Mouse (Mus musculus): Measurements from ENCODE around the gene Atp8b2. TPM values are rescaled to one million over a fixed set of nuclear protein-coding genes. Genes with fewer than 3 reads are reported as not detected.

Gene Atp8b2
- total RNA-seq, 2 experiments from 2014 or later: 93.5 to 110 TPM

GRCm38 (mm10) chr3:89962059-89962750, 1.1 kb downstream of the Atp8b2 start:
- intact Hi-C loops (cut with DNase I): loop anchor here (2.0 to 5.0 kb wide), 3 partner anchors 37 to 640 kb away; partner anchors contain the start of genes Efna3 and Hax1
- DNase-seq (ENCODE audit: low spot score in 2 of 2): peak in 1 of 2 experiments; percentile 28

- no peak for DNase-seq (ENCODE audit: low spot score in 2 of 2)
- intact Hi-C loops (cut with DNase I): loop anchor here (2.0 to 5.0 kb wide), 2 partner anchors 91 to 639 kb away; partner anchors contain the start of genes Efna3 and Ubap2l
Measured at GRCm38 (mm10) chr3:89961436-89961835, 1.9 kb downstream of the Atp8b2 start.

GRCm38 (mm10) chr3:89960469-89960868, 2.8 kb downstream of the Atp8b2 start:
- intact Hi-C loops (cut with DNase I): loop anchor here (2.0 to 5.0 kb wide), 2 partner anchors 92 to 638 kb away; partner anchors contain the start of genes Efna3 and Ubap2l
- peak; percentile 96 to 98 for DNase-seq (ENCODE audit: low spot score in 2 of 2)

GRCm38 (mm10) chr3:89959435-89959834, 3.9 kb downstream of the Atp8b2 start:
- peak; percentile 66 to 93 for DNase-seq (ENCODE audit: low spot score in 2 of 2)

GRCm38 (mm10) chr3:89957880-89958279, 5.4 kb downstream of the Atp8b2 start:
- intact Hi-C loops (cut with DNase I): no loop called here
- no peak for DNase-seq (ENCODE audit: low spot score in 2 of 2)

More at GRCm38 (mm10) chr3:89959435-89959834, 3.9 kb downstream of the Atp8b2 start:
- intact Hi-C loops (cut with DNase I): no loop called here

- DNase-seq (ENCODE audit: low spot score in 2 of 2): no peak
- intact Hi-C loops (cut with DNase I): no loop called here
Measured at GRCm38 (mm10) chr3:89956177-89956971, 6.9 kb downstream of the Atp8b2 start.

- intact Hi-C loops (cut with DNase I): loop anchor here (1.0 kb wide), 1 partner anchor 11 kb away; no protein-coding TSS in a partner anchor
- DNase-seq (ENCODE audit: low spot score in 2 of 2): peak; percentile 78 to 84
Measured at GRCm38 (mm10) chr3:89953420-89953819, 9.9 kb downstream of the Atp8b2 start.

GRCm38 (mm10) chr3:89948655-89949054, 14.7 kb downstream of the Atp8b2 start:
- DNase-seq (ENCODE audit: low spot score in 2 of 2): peak; percentile 69 to 93
- intact Hi-C loops (cut with DNase I): no loop called here

- intact Hi-C loops (cut with DNase I): no loop called here
- DNase-seq (ENCODE audit: low spot score in 2 of 2): no peak
Measured at GRCm38 (mm10) chr3:89948021-89948420, 15.3 kb downstream of the Atp8b2 start.

- DNase-seq (ENCODE audit: low spot score in 2 of 2): no peak
- intact Hi-C loops (cut with DNase I): no loop called here
Measured at GRCm38 (mm10) chr3:89945026-89945425, 18.3 kb downstream of the Atp8b2 start.

GRCm38 (mm10) chr3:89942894-89943293, 20.4 kb downstream of the Atp8b2 start:
- no peak for DNase-seq (ENCODE audit: low spot score in 2 of 2)
- intact Hi-C loops (cut with DNase I): no loop called here

GRCm38 (mm10) chr3:89936495-89936894, 26.8 kb downstream of the Atp8b2 start:
- no peak for DNase-seq (ENCODE audit: low spot score in 2 of 2)
- intact Hi-C loops (cut with DNase I): no loop called here

GRCm38 (mm10) chr3:89932925-89933324, 30.4 kb downstream of the Atp8b2 start:
- intact Hi-C loops (cut with DNase I): no loop called here
- no peak for DNase-seq (ENCODE audit: low spot score in 2 of 2)

- DNase-seq (ENCODE audit: low spot score in 2 of 2): no peak
- intact Hi-C loops (cut with DNase I): no loop called here
Measured at GRCm38 (mm10) chr3:89928956-89929355, 34.4 kb downstream of the Atp8b2 start.

- intact Hi-C loops (cut with DNase I): no loop called here
- DNase-seq (ENCODE audit: low spot score in 2 of 2): no peak
Measured at GRCm38 (mm10) chr3:89926440-89926839, 36.9 kb downstream of the Atp8b2 start.

- intact Hi-C loops (cut with DNase I): no loop called here
- DNase-seq (ENCODE audit: low spot score in 2 of 2): no peak
Measured at GRCm38 (mm10) chr3:89920711-89921110, 42.6 kb downstream of the Atp8b2 start.

GRCm38 (mm10) chr3:89917408-89917807, 45.9 kb downstream of the Atp8b2 start:
- intact Hi-C loops (cut with DNase I): no loop called here
- no peak for DNase-seq (ENCODE audit: low spot score in 2 of 2)

GRCm38 (mm10) chr3:89916622-89917021, 46.7 kb downstream of the Atp8b2 start:
- no peak for DNase-seq (ENCODE audit: low spot score in 2 of 2)
- intact Hi-C loops (cut with DNase I): no loop called here

- intact Hi-C loops (cut with DNase I): no loop called here
- DNase-seq (ENCODE audit: low spot score in 2 of 2): no peak
Measured at GRCm38 (mm10) chr3:89914700-89915099, 48.6 kb downstream of the Atp8b2 start.

GRCm38 (mm10) chr3:89912543-89913391, 50.5 kb downstream of the Atp8b2 start, which contains the start of gene Il6ra:
Gene Il6ra, minus strand, starts transcription at chr3:89913196.
- intact Hi-C loops (cut with DNase I): no loop called here

More at GRCm38 (mm10) chr3:89912543-89913391, 50.5 kb downstream of the Atp8b2 start, which contains the start of gene Il6ra:
- peak; percentile 70 to 85 for DNase-seq (ENCODE audit: low spot score in 2 of 2)
